Mouse (Mus musculus): ENCODE data around the gene Duox1.

DNA sequence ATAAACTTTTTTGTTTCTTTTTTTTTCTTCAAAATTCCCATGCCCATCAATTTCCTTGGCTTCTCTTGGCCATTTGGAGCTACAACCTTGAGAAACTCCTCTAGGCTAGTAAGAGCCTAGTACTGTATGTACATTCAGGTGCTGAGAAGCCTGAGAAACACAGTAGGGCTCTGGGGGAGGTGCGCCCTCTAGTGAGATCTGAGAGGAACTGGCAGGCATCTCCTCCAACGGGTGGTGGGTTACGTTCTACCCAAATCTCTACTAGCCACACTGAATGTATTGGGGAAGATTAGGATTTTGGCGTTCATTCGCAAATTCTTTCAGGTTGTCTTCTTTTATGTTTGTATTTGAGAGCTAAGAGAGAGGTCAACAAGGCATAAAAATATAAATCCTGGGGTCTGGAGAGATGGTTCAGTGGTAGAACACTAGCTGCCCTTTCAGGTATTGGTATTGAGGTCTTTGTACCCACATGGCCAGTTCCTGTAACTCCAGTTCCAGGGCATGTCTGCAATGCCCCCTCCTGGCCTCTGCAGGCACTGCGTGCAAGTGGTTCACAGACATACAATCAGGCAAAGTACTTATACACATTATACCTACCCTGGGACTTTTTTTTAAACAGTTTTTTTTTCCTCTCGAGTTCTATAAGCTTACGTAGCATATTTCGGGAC is 12.8 kb upstream of the Duox1 start:
- TF ChIP-seq USF1 (IDR thresholded peaks at IDR 0.05; ENCODE audit: low read depth) (no peak), MAX (IDR thresholded peaks at IDR 0.05; ENCODE audit: low read depth) (no peak), POLR2A (IDR thresholded peaks at IDR 0.05; ENCODE audit: insufficient read length, low read depth) (no peak), POLR2AphosphoS2 (IDR thresholded peaks at IDR 0.05; ENCODE audit: insufficient read length, low read depth) (no peak)

Data from myocyte (in vitro differentiated cells).